Mouse (Mus musculus) limb, embryonic 15.5 days (tissue): ENCODE measurements around the gene Surf4. TPM values are rescaled to one million over a fixed set of nuclear protein-coding genes. Genes with fewer than 3 reads are reported as not detected.

Experiments used
- ATAC-seq: fragments of 200-750 bp; cut with Nextera tagmentation; 2 replicates; pipeline ENCODE4 v1.8.0; 2017; ENCODE audit warnings: low read depth, moderate TSS enrichment; ENCODE audit not compliant: insufficient number of reproducible peaks, low FRiP score, low TSS enrichment
- H3K27ac ChIP-seq: fragments of 300-500 bp; sonication (generic); 2 replicates; pipeline ENCODE4 v1.5.1; 2015; ENCODE audit warnings: moderate library complexity, mild to moderate bottlenecking, inconsistent platforms
- H3K27me3 ChIP-seq: fragments of 300-500 bp; sonication (generic); 2 replicates; pipeline ENCODE4 v1.6.1; 2015; ENCODE audit warnings: inconsistent platforms
- H3K36me3 ChIP-seq: fragments of 300-500 bp; sonication (generic); 2 replicates; pipeline ENCODE4 v1.6.1; 2015; ENCODE audit warnings: inconsistent platforms
- H3K4me1 ChIP-seq: fragments of 300-500 bp; sonication (generic); 2 replicates; pipeline ENCODE4 v1.6.1; 2015; ENCODE audit warnings: inconsistent platforms
- H3K4me2 ChIP-seq: fragments of 300-500 bp; sonication (generic); 2 replicates; pipeline ENCODE4 v1.6.1; 2015; ENCODE audit warnings: mild to moderate bottlenecking, inconsistent platforms
- H3K4me3 ChIP-seq: fragments of 300-500 bp; sonication (generic); 2 replicates; pipeline ENCODE4 v1.5.1; 2015; ENCODE audit warnings: mild to moderate bottlenecking, inconsistent platforms
- H3K9ac ChIP-seq: fragments of 300-500 bp; sonication (generic); 2 replicates; pipeline ENCODE4 v1.6.1; 2015; ENCODE audit warnings: inconsistent platforms
- H3K9me3 ChIP-seq: fragments of 300-500 bp; sonication (generic); 2 replicates; pipeline ENCODE4 v1.6.1; 2016; ENCODE audit warnings: inconsistent platforms
- WGBS: fragments of 180-500 bp; shearing (Covaris S2); methylation state at CpG from one replicate; pipeline ENCODE4 v1.1.7; 2015; 5-methylcytosine and 5-hydroxymethylcytosine counted together
- polyA plus RNA-seq: library from polyadenylated mRNA; unstranded; fragments of >200 nt; fragmentation: Nextera tagmentation; extraction: Ambion mirVana; gene quantifications from 2 replicates; pipeline ENCODE4 v1.2.1, GENCODE M21; 2015

Gene Surf4
- polyA plus RNA-seq, 1 experiment from 2014 or later: 323 TPM

GRCm38 (mm10) chr2:26910124-26910993 lies 23.4 kb downstream of the Surf4 start, which contains the start of the genes Med22 and Rpl7a:
TSS of gene Med22 (minus strand) at chr2:26910677.
TSS of gene Rpl7a (plus strand) at chr2:26910764.
- H3K9me3 ChIP-seq: no peaks in the 10 kb centered on the region
- H3K27me3 ChIP-seq: no peaks in the 10 kb centered on the region
- H3K27ac ChIP-seq: peak within 1 kb of the TSS; percentile 95
- H3K4me2 ChIP-seq: peak within 1 kb of the TSS; percentile 82
- ATAC-seq: peak; percentile 93
- peak within 1 kb of the TSS; percentile 91 for H3K9ac ChIP-seq
- peaks cover 67% of the 10 kb centered on the region for H3K36me3 ChIP-seq
- peak within 1 kb of the TSS; percentile 77 for H3K4me3 ChIP-seq
- peaks cover 35% of the 10 kb centered on the region for H3K4me1 ChIP-seq
- under 1% methylated on average over 71 of the region's 74 CpGs for WGBS

DNA sequence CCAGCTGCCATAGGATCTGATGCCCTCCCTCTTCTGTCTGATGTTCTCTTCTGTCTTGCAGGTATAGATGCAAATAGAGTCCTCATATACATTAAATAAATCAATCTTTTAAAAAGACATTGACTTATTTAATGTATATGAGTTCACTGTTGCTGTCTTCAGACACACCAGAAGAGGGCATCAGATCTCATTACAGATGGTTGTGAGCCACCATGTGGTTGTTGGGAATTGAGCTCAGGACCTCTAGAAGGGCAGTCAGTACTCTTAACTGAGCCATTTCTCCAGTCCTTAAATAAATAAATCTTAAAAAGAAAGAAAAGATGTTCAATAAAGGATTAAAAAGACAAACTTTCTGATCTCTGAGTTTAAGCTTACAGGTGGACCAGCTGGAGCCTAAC lies 24.3 kb downstream of the Surf4 start:
- ATAC-seq: no peak
- Histone ChIP-seq H3K36me3 (peaks cover 69% of the 10 kb centered on the region), H3K27ac (peak overlapping the region; percentile 95; the same call in 1 of the 2 replicates), H3K4me1 (peaks cover 27% of the 10 kb centered on the region), H3K9me3 (no peaks in the 10 kb centered on the region), H3K27me3 (no peaks in the 10 kb centered on the region), H3K4me2 (peak overlapping the region; percentile 50), H3K4me3 (peak overlapping the region; percentile 77), H3K9ac (peak overlapping the region; percentile 55)

DNA sequence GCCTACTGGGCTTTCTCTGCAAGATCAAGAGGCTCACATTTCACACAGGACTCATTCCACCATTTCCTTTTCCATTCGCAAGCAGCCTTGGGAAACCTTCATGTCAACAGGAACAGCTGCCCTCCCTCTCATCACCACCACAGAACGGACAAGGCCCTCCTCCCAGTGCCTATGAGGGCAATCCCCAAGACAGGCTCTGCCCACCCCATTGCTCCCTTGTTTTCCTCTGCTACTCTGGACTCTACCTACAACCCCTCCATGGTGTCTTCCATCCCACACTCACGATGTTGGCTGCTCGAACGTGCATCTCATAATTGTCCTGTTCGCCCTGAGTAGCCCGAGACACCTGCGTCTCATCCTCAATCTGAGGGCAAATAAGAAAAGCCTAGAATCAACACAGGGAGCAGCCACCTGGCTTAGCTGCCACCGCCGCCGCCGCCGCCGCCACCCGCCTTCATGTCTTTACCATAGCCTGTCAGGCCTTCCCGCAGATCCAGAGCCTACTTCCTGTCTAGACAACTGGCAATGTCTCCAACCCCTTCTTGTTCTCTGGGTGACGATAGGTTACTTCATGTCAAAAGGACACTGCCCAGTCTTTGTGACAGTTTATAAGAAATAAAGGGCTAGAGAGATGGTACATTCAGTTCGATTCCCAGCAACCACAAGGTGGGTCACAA lies 24.9 kb downstream of the Surf4 start:
- H3K4me1 ChIP-seq: peaks cover 29% of the 10 kb centered on the region
- H3K4me2 ChIP-seq: peak overlapping the region; percentile 50
- H3K9me3 ChIP-seq: no peaks in the 10 kb centered on the region
- peak overlapping the region; percentile 55; the same call in 1 of the 2 replicates for H3K9ac ChIP-seq
- 84% methylated on average over 18 of the region's 18 CpGs for WGBS
- H3K4me3 ChIP-seq: peak overlapping the region; percentile 77
- ATAC-seq: no peak
- peaks cover 67% of the 10 kb centered on the region for H3K36me3 ChIP-seq
- H3K27me3 ChIP-seq: no peaks in the 10 kb centered on the region
- H3K27ac ChIP-seq: no peak overlapping the region

DNA sequence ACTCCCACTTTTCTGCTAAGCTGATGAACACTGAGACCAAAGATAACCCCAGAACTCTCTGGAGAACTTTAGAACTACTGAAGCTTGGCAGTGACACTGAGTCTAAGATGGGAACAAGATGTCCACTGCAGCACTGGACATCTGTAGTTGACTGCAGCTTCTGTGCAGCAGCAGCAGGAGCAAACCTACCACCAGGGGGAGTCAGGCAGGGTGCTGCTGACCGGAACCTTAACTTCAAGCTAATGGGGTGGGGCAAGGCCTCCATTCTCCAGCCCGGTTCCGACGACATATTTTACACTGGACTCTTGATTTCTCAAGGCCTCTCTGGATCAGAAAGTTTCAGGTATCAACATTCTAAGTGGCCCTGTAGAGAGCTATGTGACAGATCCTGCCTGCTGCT lies 26.6 kb downstream of the Surf4 start:
- ATAC-seq: no peak
- H3K4me1 ChIP-seq: peaks cover 34% of the 10 kb centered on the region
- H3K4me3 ChIP-seq: no peak overlapping the region
- H3K27ac ChIP-seq: no peak overlapping the region
- H3K27me3 ChIP-seq: no peaks in the 10 kb centered on the region
- H3K9ac ChIP-seq: no peak overlapping the region
- H3K9me3 ChIP-seq: no peaks in the 10 kb centered on the region
- WGBS: 62% methylated on average over 4 of the region's 4 CpGs
- no peak overlapping the region for H3K4me2 ChIP-seq
- peaks cover 49% of the 10 kb centered on the region for H3K36me3 ChIP-seq

- Histone ChIP-seq H3K36me3 (peaks cover 43% of the 10 kb centered on the region), H3K27me3 (no peaks in the 10 kb centered on the region), H3K4me3 (no peak overlapping the region), H3K4me2 (no peak overlapping the region), H3K4me1 (peaks cover 34% of the 10 kb centered on the region), H3K27ac (no peak overlapping the region), H3K9ac (no peak overlapping the region), H3K9me3 (no peaks in the 10 kb centered on the region)
- no peak for ATAC-seq
- WGBS: 88% methylated on average over 3 of the region's 3 CpGs
Measured at GRCm38 (mm10) chr2:26906431-26906830, 27.3 kb downstream of the Surf4 start.

DNA sequence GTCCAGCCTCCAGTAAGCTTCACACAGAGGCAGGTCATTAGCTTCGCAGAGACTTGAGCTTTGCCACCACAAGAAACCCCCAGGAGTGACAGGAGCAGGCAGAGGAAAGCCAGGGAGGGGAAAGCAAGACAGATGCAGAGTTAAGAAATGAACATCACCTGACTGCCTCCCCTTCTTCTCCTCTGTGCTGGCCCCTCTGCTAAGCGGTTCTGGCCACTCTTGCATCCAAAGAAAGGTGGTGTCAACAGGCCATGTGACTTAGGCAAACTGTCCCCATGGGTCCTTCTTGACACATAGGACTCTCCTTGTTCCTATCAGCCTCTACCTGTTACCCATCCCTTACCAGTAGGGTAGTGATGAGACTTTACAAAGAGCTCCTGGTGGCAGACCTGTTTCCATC lies 27.8 kb downstream of the Surf4 start:
- WGBS: 90% methylated on average over 2 of the region's 2 CpGs
- ATAC-seq: no peak
- peaks cover 40% of the 10 kb centered on the region for H3K36me3 ChIP-seq

GRCm38 (mm10) chr2:26903311-26903710 lies 30.4 kb downstream of the Surf4 start:
- 10% methylated on average over 7 of the region's 7 CpGs for WGBS

More for the DNA sequence above, 27.8 kb downstream of the Surf4 start:
- H3K9me3 ChIP-seq: no peaks in the 10 kb centered on the region
- no peak overlapping the region for H3K27ac ChIP-seq
- no peak overlapping the region for H3K4me2 ChIP-seq
- no peak overlapping the region for H3K4me3 ChIP-seq
- no peaks in the 10 kb centered on the region for H3K27me3 ChIP-seq
- H3K4me1 ChIP-seq: peaks cover 36% of the 10 kb centered on the region
- no peak overlapping the region for H3K9ac ChIP-seq

DNA sequence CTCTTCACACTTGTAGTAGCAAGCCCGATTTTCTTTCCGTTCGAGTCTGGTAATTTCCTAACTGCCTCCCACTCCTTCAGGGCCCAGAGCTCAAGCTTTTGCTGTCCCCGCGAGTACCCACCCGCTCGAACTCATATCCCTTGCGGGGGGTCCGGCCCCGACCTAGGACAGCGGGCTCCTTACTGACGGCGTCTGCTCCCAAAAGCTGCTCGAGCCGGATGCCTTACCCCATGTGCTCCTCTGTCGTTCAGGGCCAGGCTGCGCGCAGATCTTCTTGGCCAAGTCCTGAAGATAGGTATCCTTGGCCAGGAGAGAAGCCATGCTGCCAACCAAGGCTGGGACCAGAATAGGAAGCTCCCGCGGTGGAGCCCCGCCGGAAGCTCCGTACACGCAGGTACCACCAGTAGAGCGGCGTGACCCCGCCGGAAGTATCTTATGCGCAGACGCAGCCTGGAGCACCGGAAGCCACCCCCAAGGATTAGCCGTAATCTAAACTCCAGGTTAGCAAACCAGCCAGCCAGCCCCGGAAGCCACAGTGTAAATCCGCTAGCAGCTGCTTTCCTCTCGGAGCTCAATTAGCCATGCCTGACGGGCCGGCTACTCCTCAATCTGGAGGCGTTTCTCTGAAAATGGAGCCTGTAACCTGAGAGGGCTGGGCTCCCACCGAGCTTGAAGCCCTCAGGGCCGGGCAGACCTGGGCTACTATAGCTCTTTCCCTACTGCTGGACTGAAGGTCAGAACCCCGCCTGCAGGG lies 31.1 kb downstream of the Surf4 start, which contains the start of gene Surf6:
TSS of gene Surf6 (minus strand) at position 413 of the 754 bp plus-strand sequence.
- ATAC-seq: peak; percentile 91
- WGBS: under 1% methylated on average over 41 of the region's 41 CpGs
- Histone ChIP-seq H3K27me3 (no peaks in the 10 kb centered on the region), H3K27ac (peak within 1 kb of the TSS; percentile 91), H3K9me3 (no peaks in the 10 kb centered on the region), H3K9ac (peak within 1 kb of the TSS; percentile 74), H3K36me3 (peaks cover 59% of the 10 kb centered on the region), H3K4me1 (peaks cover 23% of the 10 kb centered on the region), H3K4me2 (peak within 1 kb of the TSS; percentile 64), H3K4me3 (peak within 1 kb of the TSS; percentile 82)

More at GRCm38 (mm10) chr2:26903311-26903710, 30.4 kb downstream of the Surf4 start:
- ATAC-seq: no peak; the same call in 1 of the 2 replicates
- H3K27ac ChIP-seq: peak overlapping the region; percentile 91
- H3K36me3 ChIP-seq: peaks cover 59% of the 10 kb centered on the region
- peaks cover 24% of the 10 kb centered on the region for H3K4me1 ChIP-seq
- no peaks in the 10 kb centered on the region for H3K9me3 ChIP-seq
- peak overlapping the region; percentile 64 for H3K4me2 ChIP-seq
- H3K4me3 ChIP-seq: peak overlapping the region; percentile 82
- H3K9ac ChIP-seq: peak overlapping the region; percentile 74
- H3K27me3 ChIP-seq: no peaks in the 10 kb centered on the region

GRCm38 (mm10) chr2:26901834-26902400 lies 31.8 kb downstream of the Surf4 start:
- Histone ChIP-seq H3K27ac (peak overlapping the region; percentile 91; the same call in 1 of the 2 replicates), H3K9ac (peak overlapping the region; percentile 74), H3K9me3 (no peaks in the 10 kb centered on the region), H3K36me3 (peaks cover 59% of the 10 kb centered on the region), H3K4me2 (peak overlapping the region; percentile 64), H3K4me3 (peak overlapping the region; percentile 82), H3K27me3 (no peaks in the 10 kb centered on the region), H3K4me1 (peaks cover 23% of the 10 kb centered on the region)
- 2% methylated on average over 7 of the region's 7 CpGs for WGBS
- no peak for ATAC-seq

DNA sequence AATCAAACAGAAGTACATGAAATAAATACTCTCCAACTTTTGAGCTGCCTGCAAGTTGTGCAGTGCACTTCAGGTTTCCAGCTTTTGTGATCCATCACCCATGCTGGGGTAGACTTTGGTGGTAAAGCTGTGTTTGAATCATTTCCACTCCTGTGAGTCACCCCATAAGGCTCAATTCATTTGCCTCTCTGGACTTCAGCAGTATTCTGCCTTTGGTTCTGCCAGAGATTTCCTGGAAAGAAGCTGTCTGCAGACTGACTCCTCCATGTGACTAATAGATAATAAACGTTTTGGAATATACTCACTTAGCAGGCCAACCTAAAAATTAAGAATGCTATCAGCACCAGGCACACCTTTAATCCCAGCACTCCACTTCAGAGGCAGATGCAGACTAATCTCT lies 33.0 kb downstream of the Surf4 start:
- Histone ChIP-seq H3K36me3 (peaks cover 59% of the 10 kb centered on the region), H3K9ac (no peak overlapping the region)

GRCm38 (mm10) chr2:26895898-26896297 lies 37.8 kb downstream of the Surf4 start:
- H3K4me2 ChIP-seq: no peak overlapping the region
- no peaks in the 10 kb centered on the region for H3K27me3 ChIP-seq
- H3K27ac ChIP-seq: no peak overlapping the region
- H3K9me3 ChIP-seq: no peaks in the 10 kb centered on the region
- no peaks in the 10 kb centered on the region for H3K4me1 ChIP-seq
- no peak overlapping the region for H3K9ac ChIP-seq
- ATAC-seq: no peak
- H3K36me3 ChIP-seq: peaks cover 84% of the 10 kb centered on the region
- H3K4me3 ChIP-seq: no peak overlapping the region
- WGBS: 88% methylated on average over 4 of the region's 4 CpGs

More for the DNA sequence above, 33.0 kb downstream of the Surf4 start:
- Histone ChIP-seq H3K9me3 (no peaks in the 10 kb centered on the region), H3K4me3 (no peak overlapping the region), H3K4me2 (no peak overlapping the region), H3K4me1 (peaks cover 23% of the 10 kb centered on the region), H3K27ac (no peak overlapping the region), H3K27me3 (no peaks in the 10 kb centered on the region)
- WGBS: 78% methylated on average over 1 of the region's 1 CpGs
- no peak for ATAC-seq
